Mouse (Mus musculus) thymus, postnatal 25 days (tissue): ENCODE results near the gene Eef1a1.
A peak's percentile ranks its signal among the peaks of the same experiment; 100 is the strongest.

Source experiments
- DNase-seq: peaks from one replicate; pipeline ENCODE4 v3.0.0; 2022

Gene Eef1a1

GRCm38 (mm10) chr9:78475383-78475780, 13.6 kb downstream of the Eef1a1 start:
- no peak for DNase-seq

- no peak for DNase-seq
These were observed 14.1 kb downstream of the Eef1a1 start for GRCm38 (mm10) chr9:78474771-78475382.

- DNase-seq, result no peak
These were observed 14.7 kb downstream of the Eef1a1 start for GRCm38 (mm10) chr9:78474270-78474669.

- DNase-seq, result no peak
These were observed 15.4 kb downstream of the Eef1a1 start for GRCm38 (mm10) chr9:78473588-78473987.

- no peak for DNase-seq
These were observed 23.2 kb downstream of the Eef1a1 start for GRCm38 (mm10) chr9:78465725-78466124.

GRCm38 (mm10) chr9:78463337-78463736, 25.6 kb downstream of the Eef1a1 start:
- DNase-seq, result no peak

GRCm38 (mm10) chr9:78457026-78457425, 31.9 kb downstream of the Eef1a1 start:
- DNase-seq, result no peak

- peak; percentile 33 for DNase-seq
These were observed 37.6 kb downstream of the Eef1a1 start for GRCm38 (mm10) chr9:78451382-78451781.

- DNase-seq, result no peak
These were observed 38.5 kb downstream of the Eef1a1 start for GRCm38 (mm10) chr9:78450404-78450803.

GRCm38 (mm10) chr9:78447973-78448873, 40.7 kb downstream of the Eef1a1 start, which contains the start of the genes Mto1 and Gm17324:
TSS of gene Mto1 (plus strand) at chr9:78448208.
TSS of gene Gm17324 (minus strand) at chr9:78448786.
- DNase-seq, result peak; percentile 90

GRCm38 (mm10) chr9:78447606-78447972, 41.4 kb downstream of the Eef1a1 start:
- no peak for DNase-seq

- peak; percentile 46 for DNase-seq
These were observed 46.2 kb downstream of the Eef1a1 start, which contains the start of gene Cgas for GRCm38 (mm10) chr9:78442579-78443392. TSS of gene Cgas (minus strand) at chr9:78443237.

GRCm38 (mm10) chr9:78442237-78442578, 46.7 kb downstream of the Eef1a1 start:
- DNase-seq, result no peak

- DNase-seq, result no peak
These were observed 49.5 kb downstream of the Eef1a1 start for GRCm38 (mm10) chr9:78439426-78439825.

GRCm38 (mm10) chr9:78432471-78432870, 56.5 kb downstream of the Eef1a1 start:
- no peak for DNase-seq

- DNase-seq, result no peak
These were observed 58.5 kb downstream of the Eef1a1 start for GRCm38 (mm10) chr9:78430486-78430885.

GRCm38 (mm10) chr9:78429551-78429950, 59.4 kb downstream of the Eef1a1 start:
- DNase-seq, result no peak

- no peak for DNase-seq
These were observed 60.0 kb downstream of the Eef1a1 start for GRCm38 (mm10) chr9:78428870-78429432.
